Mouse (Mus musculus) G1E (cell line): ENCODE measurements around the gene Nubpl.

Source experiments
- CTCF ChIP-seq: IDR thresholded peaks from 2 replicates; pipeline ENCODE4 v1.5.1; 2012; ENCODE audit warnings: low read depth, low read length, inconsistent platforms, mixed read lengths
- GATA1 ChIP-seq: IDR thresholded peaks from 2 replicates; pipeline ENCODE4 v1.6.1; 2012; ENCODE audit warnings: borderline replicate concordance, low read length, inconsistent platforms, mixed read lengths
- POLR2AphosphoS5 ChIP-seq: IDR thresholded peaks from 2 replicates; pipeline ENCODE4 v1.6.1; 2012; ENCODE audit warnings: low read depth, low read length, inconsistent platforms; ENCODE audit not compliant: insufficient replicate concordance

- no peak for TF ChIP-seq GATA1
- no peak for TF ChIP-seq CTCF
- no peak for TF ChIP-seq POLR2AphosphoS5
Observed at GRCm38 (mm10) chr12:52248531-52248930, 151.0 kb downstream of the Nubpl start.
